Mouse (Mus musculus) heart, embryonic 16.5 days (tissue): ENCODE results near the gene Pde9a. TPM values are rescaled to one million over a fixed set of nuclear protein-coding genes. Genes with fewer than 3 reads are reported as not detected.

Source experiments
- ATAC-seq: fragments of 200-750 bp; cut with Nextera tagmentation; replicated peaks from 2 replicates; pipeline ENCODE4 v1.8.0; 2017; ENCODE audit warnings: moderate number of reproducible peaks; ENCODE audit not compliant: insufficient read depth, low FRiP score; ENCODE audit errors: extremely low read depth
- H3K27ac ChIP-seq: fragments of 300-500 bp; sonication (generic); 2 replicates; pipeline ENCODE4 v1.5.1; 2014; ENCODE audit warnings: mild to moderate bottlenecking, low read length, control low read depth, moderate library complexity
- H3K27me3 ChIP-seq: fragments of 300-500 bp; sonication (generic); 2 replicates; pipeline ENCODE4 v1.6.1; 2014; ENCODE audit warnings: low read length, mixed read lengths; ENCODE audit not compliant: control insufficient read depth, insufficient read depth
- H3K36me3 ChIP-seq: fragments of 300-500 bp; sonication (generic); 2 replicates; pipeline ENCODE4 v1.6.1; 2014; ENCODE audit not compliant: control insufficient read depth, insufficient read depth
- H3K4me1 ChIP-seq: fragments of 300-500 bp; sonication (generic); 2 replicates; pipeline ENCODE4 v1.6.1; 2014; ENCODE audit warnings: low read length, mixed read lengths; ENCODE audit not compliant: control insufficient read depth, insufficient read depth
- H3K4me2 ChIP-seq: fragments of 300-500 bp; sonication (generic); 2 replicates; pipeline ENCODE4 v1.6.1; 2014; ENCODE audit warnings: low read depth, mild to moderate bottlenecking, control low read depth, low read length
- H3K4me3 ChIP-seq: fragments of 300-500 bp; sonication (generic); 2 replicates; pipeline ENCODE4 v1.5.1; 2014; ENCODE audit warnings: mild to moderate bottlenecking, control low read depth, low read length
- H3K9ac ChIP-seq: fragments of 300-500 bp; sonication (generic); 2 replicates; pipeline ENCODE4 v1.6.1; 2014; ENCODE audit warnings: low read length, control low read depth
- H3K9me3 ChIP-seq: fragments of 300-500 bp; sonication (generic); replicated peaks from 2 replicates; pipeline ENCODE4 v1.6.1; 2016; ENCODE audit warnings: low read length; ENCODE audit not compliant: control insufficient read depth
- WGBS: fragments of 180-500 bp; shearing (Covaris S2); extraction: QIAGEN DNeasy Blood & Tissue Kit; methylation state at CpG from one replicate; pipeline ENCODE4 v1.1.7; 2014; 5-methylcytosine and 5-hydroxymethylcytosine counted together
- polyA plus RNA-seq: library from polyadenylated mRNA; unstranded; fragments of >200 nt; fragmentation: Nextera tagmentation; extraction: Ambion mirVana; gene quantifications from 2 replicates; pipeline ENCODE4 v1.2.1, GENCODE M21; 2015

Pde9a gene
- polyA plus RNA-seq, 1 experiment from 2014 or later: 7.4 TPM

- Histone ChIP-seq H3K4me1 (no peaks in the 10 kb centered on the region), H3K27ac (no peak overlapping the region), H3K9ac (no peak overlapping the region), H3K4me2 (no peak overlapping the region), H3K4me3 (no peak overlapping the region), H3K36me3 (no peaks in the 10 kb centered on the region), H3K27me3 (no peaks in the 10 kb centered on the region), H3K9me3 (no peaks in the 10 kb centered on the region)
- no peak for ATAC-seq
- 67% methylated on average over 4 of the region's 4 CpGs for WGBS
Observed at GRCm38 (mm10) chr17:31460416-31460815, 74.4 kb downstream of the Pde9a start.

GRCm38 (mm10) chr17:31462506-31462905 is 76.5 kb downstream of the Pde9a start:
- Histone ChIP-seq H3K9me3 (no peaks in the 10 kb centered on the region), H3K9ac (no peak overlapping the region), H3K4me3 (no peak overlapping the region), H3K27ac (no peak overlapping the region), H3K27me3 (no peaks in the 10 kb centered on the region), H3K4me1 (no peaks in the 10 kb centered on the region), H3K4me2 (no peak overlapping the region), H3K36me3 (0 out of 2 replicates have a peak, but pooled peaks cover 3% of the 10 kb centered on the region)
- WGBS: 73% methylated on average over 2 of the region's 2 CpGs
- ATAC-seq: no peak

GRCm38 (mm10) chr17:31466854-31467253 is 80.8 kb downstream of the Pde9a start:
- no peaks in the 10 kb centered on the region for H3K4me1 ChIP-seq
- no peak overlapping the region for H3K9ac ChIP-seq

GRCm38 (mm10) chr17:31468496-31468895 is 82.5 kb downstream of the Pde9a start:
- no peaks in the 10 kb centered on the region for H3K4me1 ChIP-seq
- no peak for ATAC-seq
- H3K9me3 ChIP-seq: no peaks in the 10 kb centered on the region

More at GRCm38 (mm10) chr17:31466854-31467253, 80.8 kb downstream of the Pde9a start:
- ATAC-seq: no peak
- H3K27ac ChIP-seq: no peak overlapping the region
- H3K4me2 ChIP-seq: no peak overlapping the region
- no peaks in the 10 kb centered on the region for H3K9me3 ChIP-seq
- no peak overlapping the region for H3K4me3 ChIP-seq
- 0 out of 2 replicates have a peak, but pooled peaks cover 3% of the 10 kb centered on the region for H3K36me3 ChIP-seq
- no peaks in the 10 kb centered on the region for H3K27me3 ChIP-seq
- 83% methylated on average over 3 of the region's 3 CpGs for WGBS

GRCm38 (mm10) chr17:31470766-31471418 is 84.9 kb downstream of the Pde9a start:
- Histone ChIP-seq H3K4me1 (no peaks in the 10 kb centered on the region), H3K9ac (no peak overlapping the region), H3K4me2 (no peak overlapping the region), H3K27me3 (no peaks in the 10 kb centered on the region), H3K9me3 (no peaks in the 10 kb centered on the region), H3K27ac (no peak overlapping the region), H3K36me3 (0 out of 2 replicates have a peak, but pooled peaks cover 3% of the 10 kb centered on the region), H3K4me3 (no peak overlapping the region)
- ATAC-seq: no peak
- 90% methylated on average over 5 of the region's 5 CpGs for WGBS

More at GRCm38 (mm10) chr17:31468496-31468895, 82.5 kb downstream of the Pde9a start:
- H3K4me2 ChIP-seq: no peak overlapping the region
- no peak overlapping the region for H3K27ac ChIP-seq
- 0 out of 2 replicates have a peak, but pooled peaks cover 3% of the 10 kb centered on the region for H3K36me3 ChIP-seq
- H3K4me3 ChIP-seq: no peak overlapping the region
- 56% methylated on average over 5 of the region's 5 CpGs for WGBS
- H3K9ac ChIP-seq: no peak overlapping the region
- H3K27me3 ChIP-seq: no peaks in the 10 kb centered on the region

GRCm38 (mm10) chr17:31474388-31474787 is 88.4 kb downstream of the Pde9a start:
- no peaks in the 10 kb centered on the region for H3K36me3 ChIP-seq
- H3K9ac ChIP-seq: no peak overlapping the region
- ATAC-seq: no peak
- WGBS: 79% methylated on average over 6 of the region's 6 CpGs
- H3K4me2 ChIP-seq: no peak overlapping the region
- no peak overlapping the region for H3K4me3 ChIP-seq
- H3K27ac ChIP-seq: no peak overlapping the region
- no peaks in the 10 kb centered on the region for H3K9me3 ChIP-seq
- no peaks in the 10 kb centered on the region for H3K4me1 ChIP-seq
- no peaks in the 10 kb centered on the region for H3K27me3 ChIP-seq

- Histone ChIP-seq H3K4me1 (no peaks in the 10 kb centered on the region), H3K9me3 (no peaks in the 10 kb centered on the region), H3K27me3 (no peaks in the 10 kb centered on the region), H3K9ac (no peak overlapping the region), H3K36me3 (no peaks in the 10 kb centered on the region), H3K4me3 (no peak overlapping the region), H3K27ac (no peak overlapping the region), H3K4me2 (no peak overlapping the region)
- 81% methylated on average over 7 of the region's 7 CpGs for WGBS
- ATAC-seq: no peak
Observed at GRCm38 (mm10) chr17:31478606-31479005, 92.6 kb downstream of the Pde9a start.

- no peak overlapping the region for H3K4me3 ChIP-seq
- no peaks in the 10 kb centered on the region for H3K27me3 ChIP-seq
- H3K4me1 ChIP-seq: no peaks in the 10 kb centered on the region
- H3K27ac ChIP-seq: no peak overlapping the region
- H3K9ac ChIP-seq: no peak overlapping the region
- no peaks in the 10 kb centered on the region for H3K36me3 ChIP-seq
- no peak for ATAC-seq
- WGBS: 51% methylated on average over 11 of the region's 11 CpGs
- no peaks in the 10 kb centered on the region for H3K9me3 ChIP-seq
- no peak overlapping the region for H3K4me2 ChIP-seq
Observed at GRCm38 (mm10) chr17:31479108-31479844, 93.3 kb downstream of the Pde9a start.

GRCm38 (mm10) chr17:31486616-31487198 is 100.7 kb downstream of the Pde9a start:
- H3K36me3 ChIP-seq: no peaks in the 10 kb centered on the region

More at GRCm38 (mm10) chr17:31486616-31487198, 100.7 kb downstream of the Pde9a start:
- no peaks in the 10 kb centered on the region for H3K4me1 ChIP-seq
- no peaks in the 10 kb centered on the region for H3K27me3 ChIP-seq
- H3K27ac ChIP-seq: no peak overlapping the region
- 86% methylated on average over 10 of the region's 10 CpGs for WGBS
- no peak for ATAC-seq
- H3K9me3 ChIP-seq: no peaks in the 10 kb centered on the region
- H3K4me2 ChIP-seq: no peak overlapping the region
- H3K9ac ChIP-seq: no peak overlapping the region
- H3K4me3 ChIP-seq: no peak overlapping the region
